Mouse (Mus musculus) frontal cortex, adult 2 months (tissue): Measurements from ENCODE around the gene Btbd9. TPM values are rescaled to one million over a fixed set of nuclear protein-coding genes. Genes with fewer than 3 reads are reported as not detected.

Experiments
- DNase-seq, 2 experiments: peaks; one replicate each; pipeline ENCODE4 v3.0.0; 2022; ENCODE audit warnings: low spot score in 1 of 2; ENCODE audit errors: extremely low spot score in 1 of 2
- polyA plus RNA-seq: library from polyadenylated mRNA; depleted of rRNA; stranded (reverse); fragments of >200 nt; gene quantifications from 2 replicates; pipeline ENCODE4 v1.2.3, GENCODE M21; 2012

Gene Btbd9
- polyA plus RNA-seq, 1 experiment = 41.6 TPM

- DNase-seq = no peak
Observed at GRCm38 (mm10) chr17:30421256-30421655, 155.0 kb downstream of the Btbd9 start.

- no peak for DNase-seq
Observed at GRCm38 (mm10) chr17:30419494-30419893, 156.8 kb downstream of the Btbd9 start.

- DNase-seq = no peak
Observed at GRCm38 (mm10) chr17:30418510-30418909, 157.8 kb downstream of the Btbd9 start.

- no peak for DNase-seq
Observed at GRCm38 (mm10) chr17:30417106-30417505, 159.2 kb downstream of the Btbd9 start.

- no peak for DNase-seq
Observed at GRCm38 (mm10) chr17:30415693-30416092, 160.6 kb downstream of the Btbd9 start.

GRCm38 (mm10) chr17:30412991-30413390 is 163.3 kb downstream of the Btbd9 start:
- DNase-seq = no peak

- DNase-seq = no peak
Observed at GRCm38 (mm10) chr17:30406002-30406401, 170.3 kb downstream of the Btbd9 start.

- no peak for DNase-seq
Observed at GRCm38 (mm10) chr17:30402871-30403270, 173.4 kb downstream of the Btbd9 start.

GRCm38 (mm10) chr17:30395261-30395660 is 181.0 kb downstream of the Btbd9 start:
- no peak for DNase-seq

GRCm38 (mm10) chr17:30392031-30392430 is 184.3 kb downstream of the Btbd9 start:
- DNase-seq = no peak

- DNase-seq = no peak
Observed at GRCm38 (mm10) chr17:30391220-30391619, 185.1 kb downstream of the Btbd9 start.

- no peak for DNase-seq
Observed at GRCm38 (mm10) chr17:30389686-30390085, 186.6 kb downstream of the Btbd9 start.

GRCm38 (mm10) chr17:30388817-30389216 is 187.5 kb downstream of the Btbd9 start:
- DNase-seq = peak in 1 of 2 experiments; percentile 39

- DNase-seq = no peak
Observed at GRCm38 (mm10) chr17:30388391-30388790, 187.9 kb downstream of the Btbd9 start.

- DNase-seq = no peak
Observed at GRCm38 (mm10) chr17:30386241-30386640, 190.0 kb downstream of the Btbd9 start.

- peak in 1 of 2 experiments; percentile 55 for DNase-seq
Observed at GRCm38 (mm10) chr17:30383649-30384048, 192.6 kb downstream of the Btbd9 start.

GRCm38 (mm10) chr17:30378221-30379010 is 197.9 kb downstream of the Btbd9 start:
- DNase-seq = peak in 1 of 2 experiments; percentile 49

GRCm38 (mm10) chr17:30377754-30378153 is 198.5 kb downstream of the Btbd9 start:
- DNase-seq = no peak

- no peak for DNase-seq
Observed at GRCm38 (mm10) chr17:30375107-30375506, 201.2 kb downstream of the Btbd9 start.

- DNase-seq = no peak
Observed at GRCm38 (mm10) chr17:30368559-30368958, 207.7 kb downstream of the Btbd9 start.

GRCm38 (mm10) chr17:30364701-30365100 is 211.6 kb downstream of the Btbd9 start:
- no peak for DNase-seq

GRCm38 (mm10) chr17:30363365-30363764 is 212.9 kb downstream of the Btbd9 start:
- no peak for DNase-seq
